Mouse (Mus musculus) limb, embryonic 13.5 days (tissue): ENCODE results near the gene Zbtb7b. TPM values are rescaled to one million over a fixed set of nuclear protein-coding genes. Genes with fewer than 3 reads are reported as not detected.
A peak's percentile ranks its signal among the peaks of the same experiment; 100 is the strongest.

Source experiments
- ATAC-seq: fragments of 200-750 bp; cut with Nextera tagmentation; 2 replicates; pipeline ENCODE4 v1.8.0; 2017; ENCODE audit warnings: low read depth, moderate number of reproducible peaks, moderate TSS enrichment; ENCODE audit not compliant: low FRiP score
- H3K27ac ChIP-seq: fragments of 300-500 bp; sonication (generic); 2 replicates; pipeline ENCODE4 v1.5.1; 2015; ENCODE audit warnings: inconsistent platforms, mild to moderate bottlenecking, moderate library complexity
- H3K27me3 ChIP-seq: fragments of 300-500 bp; sonication (generic); 2 replicates; pipeline ENCODE4 v1.6.1; 2015; ENCODE audit warnings: mild to moderate bottlenecking, inconsistent platforms
- H3K36me3 ChIP-seq: fragments of 300-500 bp; sonication (generic); 2 replicates; pipeline ENCODE4 v1.6.1; 2015; ENCODE audit warnings: inconsistent platforms, mild to moderate bottlenecking, moderate library complexity
- H3K4me1 ChIP-seq: fragments of 300-500 bp; sonication (generic); 2 replicates; pipeline ENCODE4 v1.6.1; 2015; ENCODE audit warnings: inconsistent platforms
- H3K4me2 ChIP-seq: fragments of 300-500 bp; sonication (generic); replicated peaks from 2 replicates; pipeline ENCODE4 v1.6.1; 2015; ENCODE audit warnings: inconsistent platforms, mild to moderate bottlenecking, moderate library complexity
- H3K4me3 ChIP-seq: fragments of 300-500 bp; sonication (generic); 2 replicates; pipeline ENCODE4 v1.5.1; 2015; ENCODE audit warnings: moderate library complexity, mild to moderate bottlenecking, inconsistent platforms
- H3K9ac ChIP-seq: fragments of 300-500 bp; sonication (generic); 2 replicates; pipeline ENCODE4 v1.6.1; 2015; ENCODE audit warnings: mild to moderate bottlenecking, inconsistent platforms
- H3K9me3 ChIP-seq: fragments of 300-500 bp; sonication (generic); 2 replicates; pipeline ENCODE4 v1.6.1; 2016; ENCODE audit warnings: inconsistent platforms
- WGBS: fragments of 180-500 bp; shearing (Covaris S2); methylation state at CpG from one replicate; pipeline ENCODE4 v1.1.7; 2015; 5-methylcytosine and 5-hydroxymethylcytosine counted together
- polyA plus RNA-seq: library from polyadenylated mRNA; unstranded; fragments of >200 nt; fragmentation: Nextera tagmentation; extraction: Ambion mirVana; gene quantifications from 2 replicates; pipeline ENCODE4 v1.2.1, GENCODE M21; 2015

Gene Zbtb7b
- polyA plus RNA-seq, 1 experiment from 2014 or later = 2.0 TPM

GRCm38 (mm10) chr3:89384331-89385076 is 10.1 kb downstream of the Zbtb7b start:
- no peak for ATAC-seq
- no peaks in the 10 kb centered on the region for H3K9me3 ChIP-seq
- H3K4me1 ChIP-seq = peaks cover 30% of the 10 kb centered on the region
- no peaks in the 10 kb centered on the region for H3K36me3 ChIP-seq
- 63% methylated on average over 12 of the region's 12 CpGs for WGBS
- no peak overlapping the region for H3K4me3 ChIP-seq
- no peak overlapping the region for H3K27ac ChIP-seq
- H3K9ac ChIP-seq = no peak overlapping the region
- no peak overlapping the region for H3K4me2 ChIP-seq
- H3K27me3 ChIP-seq = no peaks in the 10 kb centered on the region

GRCm38 (mm10) chr3:89383651-89384255 is 10.8 kb downstream of the Zbtb7b start:
- ATAC-seq = no peak
- H3K9ac ChIP-seq = no peak overlapping the region
- no peaks in the 10 kb centered on the region for H3K27me3 ChIP-seq
- peaks cover 35% of the 10 kb centered on the region for H3K4me1 ChIP-seq
- H3K4me3 ChIP-seq = no peak overlapping the region
- no peaks in the 10 kb centered on the region for H3K36me3 ChIP-seq
- WGBS = 84% methylated on average over 5 of the region's 5 CpGs
- no peak overlapping the region for H3K4me2 ChIP-seq
- no peaks in the 10 kb centered on the region for H3K9me3 ChIP-seq
- H3K27ac ChIP-seq = no peak overlapping the region

GRCm38 (mm10) chr3:89382950-89383349 is 11.6 kb downstream of the Zbtb7b start:
- H3K4me1 ChIP-seq = peaks cover 36% of the 10 kb centered on the region

GRCm38 (mm10) chr3:89382033-89382882 is 12.3 kb downstream of the Zbtb7b start:
- H3K4me3 ChIP-seq = no peak overlapping the region
- no peak for ATAC-seq
- H3K9ac ChIP-seq = no peak overlapping the region
- no peak overlapping the region for H3K4me2 ChIP-seq
- H3K36me3 ChIP-seq = no peaks in the 10 kb centered on the region
- no peak overlapping the region for H3K27ac ChIP-seq
- WGBS = 81% methylated on average over 9 of the region's 9 CpGs
- H3K9me3 ChIP-seq = no peaks in the 10 kb centered on the region
- H3K4me1 ChIP-seq = peaks cover 38% of the 10 kb centered on the region
- H3K27me3 ChIP-seq = no peaks in the 10 kb centered on the region

More at GRCm38 (mm10) chr3:89382950-89383349, 11.6 kb downstream of the Zbtb7b start:
- no peak for ATAC-seq
- Histone ChIP-seq H3K9me3 (no peaks in the 10 kb centered on the region), H3K4me2 (no peak overlapping the region), H3K9ac (no peak overlapping the region), H3K27ac (no peak overlapping the region), H3K36me3 (no peaks in the 10 kb centered on the region), H3K4me3 (no peak overlapping the region), H3K27me3 (no peaks in the 10 kb centered on the region)
- 75% methylated on average over 5 of the region's 5 CpGs for WGBS

GRCm38 (mm10) chr3:89381233-89381632 is 13.3 kb downstream of the Zbtb7b start:
- Histone ChIP-seq H3K4me2 (no peak overlapping the region), H3K4me1 (peaks cover 29% of the 10 kb centered on the region), H3K9me3 (no peaks in the 10 kb centered on the region), H3K27me3 (no peaks in the 10 kb centered on the region), H3K36me3 (no peaks in the 10 kb centered on the region), H3K27ac (no peak overlapping the region), H3K4me3 (no peak overlapping the region), H3K9ac (no peak overlapping the region)
- WGBS = 79% methylated on average over 11 of the region's 11 CpGs
- no peak for ATAC-seq

- no peaks in the 10 kb centered on the region for H3K36me3 ChIP-seq
- ATAC-seq = no peak
- WGBS = 90% methylated on average over 18 of the region's 18 CpGs
Observed at GRCm38 (mm10) chr3:89380711-89381110, 13.9 kb downstream of the Zbtb7b start.

GRCm38 (mm10) chr3:89380291-89380690 is 14.3 kb downstream of the Zbtb7b start:
- Histone ChIP-seq H3K9ac (no peak overlapping the region), H3K36me3 (no peaks in the 10 kb centered on the region), H3K27me3 (no peaks in the 10 kb centered on the region), H3K4me1 (peaks cover 25% of the 10 kb centered on the region), H3K27ac (no peak overlapping the region; the same call in 1 of the 2 replicates), H3K4me3 (no peak overlapping the region), H3K9me3 (no peaks in the 10 kb centered on the region), H3K4me2 (no peak overlapping the region)
- 92% methylated on average over 14 of the region's 14 CpGs for WGBS
- ATAC-seq = no peak

More at GRCm38 (mm10) chr3:89380711-89381110, 13.9 kb downstream of the Zbtb7b start:
- Histone ChIP-seq H3K9ac (no peak overlapping the region), H3K9me3 (no peaks in the 10 kb centered on the region), H3K27me3 (no peaks in the 10 kb centered on the region), H3K4me2 (no peak overlapping the region), H3K4me3 (no peak overlapping the region), H3K4me1 (peaks cover 29% of the 10 kb centered on the region), H3K27ac (no peak overlapping the region)

GRCm38 (mm10) chr3:89379388-89380131 is 15.0 kb downstream of the Zbtb7b start:
- Histone ChIP-seq H3K4me2 (peak overlapping the region; percentile 80; the same call in 1 of the 2 replicates), H3K36me3 (no peaks in the 10 kb centered on the region), H3K27me3 (no peaks in the 10 kb centered on the region), H3K27ac (no peak overlapping the region), H3K4me3 (no peak overlapping the region; the same call in 1 of the 2 replicates), H3K9ac (no peak overlapping the region), H3K9me3 (no peaks in the 10 kb centered on the region), H3K4me1 (peaks cover 17% of the 10 kb centered on the region)
- no peak for ATAC-seq
- 88% methylated on average over 31 of the region's 31 CpGs for WGBS

- peaks cover 12% of the 10 kb centered on the region for H3K4me1 ChIP-seq
- H3K9ac ChIP-seq = peak overlapping the region; percentile 72
- peak; percentile 90 for ATAC-seq
- H3K9me3 ChIP-seq = no peaks in the 10 kb centered on the region
- H3K4me2 ChIP-seq = peak overlapping the region; percentile 80
- H3K27ac ChIP-seq = peak overlapping the region; percentile 28; the same call in 1 of the 2 replicates
- 1% methylated on average over 29 of the region's 29 CpGs for WGBS
- H3K27me3 ChIP-seq = no peaks in the 10 kb centered on the region
- no peaks in the 10 kb centered on the region for H3K36me3 ChIP-seq
- peak overlapping the region; percentile 61 for H3K4me3 ChIP-seq
Observed at GRCm38 (mm10) chr3:89378394-89379067, 16.0 kb downstream of the Zbtb7b start.

GRCm38 (mm10) chr3:89377831-89378230 is 16.7 kb downstream of the Zbtb7b start:
- Histone ChIP-seq H3K9ac (no peak overlapping the region), H3K27ac (peak overlapping the region; percentile 28; the same call in 1 of the 2 replicates)

More at GRCm38 (mm10) chr3:89377831-89378230, 16.7 kb downstream of the Zbtb7b start:
- WGBS = 71% methylated on average over 4 of the region's 4 CpGs
- H3K4me3 ChIP-seq = peak overlapping the region; percentile 61
- H3K27me3 ChIP-seq = no peaks in the 10 kb centered on the region
- peaks cover 12% of the 10 kb centered on the region for H3K4me1 ChIP-seq
- H3K36me3 ChIP-seq = no peaks in the 10 kb centered on the region
- ATAC-seq = peak; percentile 18; the same call in 1 of the 2 replicates
- H3K4me2 ChIP-seq = peak overlapping the region; percentile 80
- H3K9me3 ChIP-seq = no peaks in the 10 kb centered on the region
